Mouse (Mus musculus): Measurements from ENCODE around the gene Hivep2.

GRCm38 (mm10) chr10:14101966-14102365, 136.1 kb downstream of the Hivep2 start:
- no peak for TF ChIP-seq GATA1 (IDR thresholded peaks at IDR 0.05; ENCODE audit: borderline replicate concordance, low read length)
- no peak for TF ChIP-seq FLI1 (IDR thresholded peaks at IDR 0.05; ENCODE audit: low read length)
